ENCODE assay signal across 18 mouse cellular contexts in genomic region chr9:46462681-46463080, GRCm38 (mm10).
"Had no signal": no experiment of that assay in that cellular context is flagged by ENCODE, and none has a peak within 500 bp of the region (broad histone marks: within the 10 kb centered on the region; RNA-seq: fewer than 3 reads in every experiment).

No protein-coding gene starts in this region.

- H3K36me3 ChIP-seq: midbrain, embryonic 10.5 days; midbrain, embryonic 12.5 days; neural tube, embryonic 13.5 days; neural tube, embryonic 15.5 days had no signal

- H3K9me3 ChIP-seq: midbrain, embryonic 10.5 days; midbrain, embryonic 12.5 days; neural tube, embryonic 13.5 days; neural tube, embryonic 15.5 days had no signal

- H3K27me3 ChIP-seq: neural tube, embryonic 13.5 days; neural tube, embryonic 15.5 days had no signal

- H3K4me2 ChIP-seq: lung, embryonic 14.5 days; midbrain, embryonic 12.5 days; neural tube, embryonic 13.5 days; neural tube, embryonic 15.5 days had no signal

- H3K4me1 ChIP-seq: midbrain, embryonic 12.5 days; neural tube, embryonic 13.5 days had no signal

- ATAC-seq: midbrain, embryonic 16.5 days had no signal

- DNase-seq: lung, embryonic 14.5 days; lung, postnatal 10 days; lung, postnatal 4 days; midbrain, embryonic 14.5 days; retina, postnatal 1 day; right cerebral cortex, adult 18-20 months; right cerebral cortex, postnatal 25 days; right cerebral cortex, postnatal 4 days; spleen, adult 18-20 months; thymus, adult 18-20 months; thymus, postnatal 14 days; thymus, postnatal 36 days had no signal

- H3K27ac ChIP-seq: midbrain, embryonic 10.5 days; midbrain, embryonic 12.5 days; neural tube, embryonic 13.5 days; neural tube, embryonic 15.5 days had no signal

- H3K4me3 ChIP-seq: midbrain, embryonic 10.5 days; midbrain, embryonic 12.5 days; myocyte; neural tube, embryonic 13.5 days; neural tube, embryonic 15.5 days had no signal

- H3K9ac ChIP-seq: lung, embryonic 14.5 days; midbrain, embryonic 12.5 days; neural tube, embryonic 13.5 days; neural tube, embryonic 15.5 days had no signal
